Mouse (Mus musculus) forebrain, embryonic 15.5 days (tissue): ENCODE results near the gene Bean1. TPM values are rescaled to one million over a fixed set of nuclear protein-coding genes. Genes with fewer than 3 reads are reported as not detected.

Source experiments
- ATAC-seq: fragments of 200-750 bp; cut with Nextera tagmentation; replicated peaks from 2 replicates; pipeline ENCODE4 v1.8.0; 2017; ENCODE audit warnings: mild to moderate bottlenecking, moderate TSS enrichment, moderate library complexity
- H3K27ac ChIP-seq: fragments of 300-500 bp; sonication (generic); replicated peaks from 2 replicates; pipeline ENCODE4 v1.5.1; 2015; ENCODE audit warnings: mild to moderate bottlenecking, inconsistent platforms
- H3K27me3 ChIP-seq: fragments of 300-500 bp; sonication (generic); 2 replicates; pipeline ENCODE4 v1.6.1; 2015; ENCODE audit warnings: inconsistent platforms
- H3K36me3 ChIP-seq: fragments of 300-500 bp; sonication (generic); 2 replicates; pipeline ENCODE4 v1.6.1; 2015; ENCODE audit warnings: mild to moderate bottlenecking, inconsistent platforms
- H3K4me1 ChIP-seq: fragments of 300-500 bp; sonication (generic); 2 replicates; pipeline ENCODE4 v1.6.1; 2015; ENCODE audit warnings: inconsistent platforms
- H3K4me2 ChIP-seq: fragments of 300-500 bp; sonication (generic); replicated peaks from 2 replicates; pipeline ENCODE4 v1.6.1; 2015; ENCODE audit warnings: mild to moderate bottlenecking, inconsistent platforms
- H3K4me3 ChIP-seq: fragments of 300-500 bp; sonication (generic); 2 replicates; pipeline ENCODE4 v1.5.1; 2015; ENCODE audit warnings: mild to moderate bottlenecking, inconsistent platforms
- H3K9ac ChIP-seq: fragments of 300-500 bp; sonication (generic); replicated peaks from 2 replicates; pipeline ENCODE4 v1.6.1; 2015; ENCODE audit warnings: mild to moderate bottlenecking, inconsistent platforms
- H3K9me3 ChIP-seq: fragments of 300-500 bp; sonication (generic); 2 replicates; pipeline ENCODE4 v1.6.1; 2016; ENCODE audit warnings: inconsistent platforms
- WGBS: fragments of 180-500 bp; shearing (Covaris S2); methylation state at CpG from one replicate; pipeline ENCODE4 v1.1.7; 2015; ENCODE audit warnings: mixed read lengths; 5-methylcytosine and 5-hydroxymethylcytosine counted together
- polyA plus RNA-seq: library from polyadenylated mRNA; unstranded; fragments of >200 nt; fragmentation: Nextera tagmentation; extraction: Ambion mirVana; gene quantifications from 2 replicates; pipeline ENCODE4 v1.2.1, GENCODE M21; 2015

The Bean1 gene
- polyA plus RNA-seq, 1 experiment from 2014 or later: 2.1 TPM

DNA sequence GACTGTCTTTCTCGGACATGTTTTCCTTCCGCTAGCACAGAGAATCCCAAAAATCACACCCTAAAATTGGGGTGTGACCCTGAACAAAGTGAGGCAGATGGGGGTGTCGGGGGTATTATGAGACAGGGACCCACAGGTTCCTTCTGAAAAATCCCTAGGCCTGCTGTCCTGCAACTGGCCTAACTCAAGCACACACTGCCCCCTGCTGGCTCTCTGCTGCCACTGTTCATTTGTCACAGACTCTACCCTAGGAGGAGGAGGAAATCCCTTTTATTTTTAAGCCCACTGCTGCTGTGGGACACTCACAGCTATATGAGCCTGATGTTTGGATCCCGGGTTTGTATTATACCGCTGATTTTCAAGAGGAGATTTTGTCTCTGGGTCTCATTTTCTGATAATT is 49.6 kb downstream of the Bean1 start:
- no peaks in the 10 kb centered on the region for H3K4me1 ChIP-seq
- peaks cover 12% of the 10 kb centered on the region for H3K36me3 ChIP-seq
- 41% methylated on average over 5 of the region's 5 CpGs for WGBS
- no peak overlapping the region for H3K4me3 ChIP-seq
- no peak overlapping the region for H3K9ac ChIP-seq
- H3K27me3 ChIP-seq: no peaks in the 10 kb centered on the region
- ATAC-seq: peak; percentile 75
- H3K4me2 ChIP-seq: no peak overlapping the region
- H3K9me3 ChIP-seq: no peaks in the 10 kb centered on the region
- H3K27ac ChIP-seq: no peak overlapping the region

DNA sequence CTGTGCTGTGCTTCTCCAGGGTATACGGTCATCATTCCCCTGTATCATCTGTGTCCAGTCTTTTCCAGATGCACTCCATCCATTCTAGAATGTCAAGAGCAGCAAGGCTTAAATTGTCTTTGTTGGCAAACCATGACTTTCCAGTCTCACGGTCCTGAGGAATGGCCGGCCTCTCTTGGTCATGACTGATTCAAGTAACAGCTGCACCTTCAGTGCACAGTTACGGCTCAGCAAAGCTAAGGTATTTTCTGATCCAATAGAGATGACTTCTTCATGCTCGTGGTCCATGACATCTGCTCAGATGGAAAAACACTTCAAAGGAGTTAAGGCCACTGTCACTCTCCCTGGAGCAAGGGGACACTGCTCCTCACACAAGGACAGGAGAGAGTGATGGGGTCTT is 56.8 kb downstream of the Bean1 start:
- Histone ChIP-seq H3K9ac (no peak overlapping the region), H3K27ac (no peak overlapping the region), H3K36me3 (peaks cover 80% of the 10 kb centered on the region), H3K4me1 (no peaks in the 10 kb centered on the region), H3K27me3 (no peaks in the 10 kb centered on the region), H3K4me3 (no peak overlapping the region), H3K4me2 (no peak overlapping the region), H3K9me3 (no peaks in the 10 kb centered on the region)
- WGBS: 92% methylated on average over 5 of the region's 5 CpGs
- no peak for ATAC-seq

DNA sequence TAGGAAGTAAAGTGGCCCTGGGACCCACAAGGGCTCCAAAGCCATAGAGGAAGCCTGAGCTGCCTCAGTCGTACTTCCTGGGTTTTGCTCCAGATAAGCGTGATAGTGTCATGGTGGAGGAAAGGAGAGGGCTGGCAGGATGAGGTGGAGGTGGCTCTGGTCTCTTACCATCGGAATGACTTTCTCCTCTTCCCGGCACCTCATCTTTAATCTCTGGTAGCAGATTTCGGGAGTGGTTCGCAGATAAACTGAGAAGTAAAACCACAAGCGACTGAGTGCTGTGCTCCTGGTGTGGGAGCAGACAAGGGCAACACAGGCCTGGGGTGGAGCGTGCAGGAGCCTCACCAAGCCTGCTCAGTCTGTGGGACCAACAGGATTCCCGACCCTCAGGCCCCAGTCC is 60.1 kb downstream of the Bean1 start:
- Histone ChIP-seq H3K27ac (no peak overlapping the region), H3K27me3 (no peaks in the 10 kb centered on the region), H3K9ac (no peak overlapping the region), H3K4me3 (no peak overlapping the region), H3K36me3 (peaks cover 91% of the 10 kb centered on the region), H3K4me2 (no peak overlapping the region), H3K9me3 (no peaks in the 10 kb centered on the region), H3K4me1 (no peaks in the 10 kb centered on the region)
- no peak for ATAC-seq
- 98% methylated on average over 9 of the region's 9 CpGs for WGBS

DNA sequence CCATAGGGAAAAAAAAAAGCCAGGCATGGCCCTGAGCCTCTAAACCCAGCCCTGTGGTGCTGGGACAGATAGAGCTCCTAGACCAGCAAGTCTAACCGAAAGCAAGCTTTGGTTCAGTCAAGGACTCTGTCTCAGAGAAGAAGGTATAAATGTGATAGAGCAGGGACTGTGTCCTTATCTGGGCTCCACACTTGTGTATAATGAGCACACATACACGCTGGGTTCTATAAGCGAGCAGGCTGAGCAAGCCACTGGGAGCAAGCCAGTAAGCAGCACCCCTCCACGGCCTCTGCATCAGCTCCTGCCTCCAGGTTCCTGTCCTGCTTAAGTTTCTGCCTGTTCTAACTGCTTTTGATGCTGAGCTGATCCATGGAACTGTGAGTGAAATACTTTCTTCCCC is 61.8 kb downstream of the Bean1 start:
- no peaks in the 10 kb centered on the region for H3K4me1 ChIP-seq
- peaks cover 88% of the 10 kb centered on the region for H3K36me3 ChIP-seq
- 95% methylated on average over 4 of the region's 4 CpGs for WGBS
- H3K4me3 ChIP-seq: no peak overlapping the region
- no peak overlapping the region for H3K9ac ChIP-seq
- no peak overlapping the region for H3K4me2 ChIP-seq
- no peaks in the 10 kb centered on the region for H3K9me3 ChIP-seq
- no peaks in the 10 kb centered on the region for H3K27me3 ChIP-seq
- no peak overlapping the region for H3K27ac ChIP-seq
- ATAC-seq: no peak

GRCm38 (mm10) chr8:104232919-104233318 is 62.7 kb downstream of the Bean1 start:
- no peaks in the 10 kb centered on the region for H3K9me3 ChIP-seq
- ATAC-seq: no peak
- no peaks in the 10 kb centered on the region for H3K4me1 ChIP-seq
- H3K36me3 ChIP-seq: peaks cover 84% of the 10 kb centered on the region
- WGBS: 97% methylated on average over 5 of the region's 5 CpGs
- no peak overlapping the region for H3K4me3 ChIP-seq
- no peaks in the 10 kb centered on the region for H3K27me3 ChIP-seq
- H3K4me2 ChIP-seq: no peak overlapping the region
- no peak overlapping the region for H3K27ac ChIP-seq
- H3K9ac ChIP-seq: no peak overlapping the region

DNA sequence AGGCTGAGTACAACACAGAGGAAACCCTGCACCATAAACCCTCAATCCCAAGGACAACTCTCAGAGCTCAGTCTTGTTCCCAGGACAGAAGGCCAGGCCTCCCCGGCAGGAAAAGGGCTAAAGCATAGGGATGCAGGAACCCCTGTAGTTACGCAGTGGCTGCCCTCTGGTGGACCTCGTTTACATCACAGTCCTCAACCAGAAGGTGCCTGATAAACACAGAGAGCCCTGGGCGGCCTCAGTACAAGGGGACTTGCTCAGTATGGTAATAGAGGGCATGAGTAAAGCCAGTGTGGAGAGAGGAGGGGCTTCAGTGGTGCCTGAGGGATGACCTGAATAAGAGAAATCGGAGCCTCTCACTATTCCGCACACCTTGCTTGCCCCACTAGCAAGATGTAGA is 64.3 kb downstream of the Bean1 start:
- WGBS: 45% methylated on average over 6 of the region's 6 CpGs
- H3K4me3 ChIP-seq: no peak overlapping the region
- no peak; the same call in 1 of the 2 replicates for ATAC-seq
- no peaks in the 10 kb centered on the region for H3K27me3 ChIP-seq
- peaks cover 85% of the 10 kb centered on the region for H3K36me3 ChIP-seq
- H3K9me3 ChIP-seq: no peaks in the 10 kb centered on the region
- H3K9ac ChIP-seq: no peak overlapping the region
- no peak overlapping the region for H3K4me2 ChIP-seq
- no peak overlapping the region for H3K27ac ChIP-seq
- H3K4me1 ChIP-seq: no peaks in the 10 kb centered on the region

DNA sequence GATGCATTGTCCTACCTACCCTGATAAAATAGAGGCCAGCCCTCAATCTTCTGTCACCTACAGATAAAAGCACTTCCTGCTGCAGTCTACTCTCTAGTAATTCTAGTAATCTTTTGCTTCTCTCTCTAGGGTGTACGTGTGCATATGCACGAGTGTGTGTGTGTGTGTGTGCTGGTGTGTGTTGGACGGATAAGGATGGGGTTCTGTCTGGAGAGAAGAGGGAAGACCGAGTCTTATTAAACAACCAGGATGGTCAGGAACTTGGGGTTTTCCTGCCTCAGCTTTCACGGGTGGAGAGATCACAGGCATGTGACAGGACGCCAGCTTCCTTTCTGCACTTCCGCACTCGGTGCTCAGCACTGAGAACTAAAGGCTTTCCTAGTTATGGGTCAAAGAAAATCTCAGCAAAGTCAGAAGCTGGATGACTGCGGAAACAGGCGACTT is 69.2 kb downstream of the Bean1 start:
- no peak overlapping the region for H3K27ac ChIP-seq
- H3K9me3 ChIP-seq: no peaks in the 10 kb centered on the region
- no peaks in the 10 kb centered on the region for H3K27me3 ChIP-seq
- no peaks in the 10 kb centered on the region for H3K4me1 ChIP-seq
- no peak overlapping the region for H3K4me3 ChIP-seq
- H3K4me2 ChIP-seq: no peak overlapping the region
- WGBS: 90% methylated on average over 10 of the region's 10 CpGs
- peaks cover 76% of the 10 kb centered on the region for H3K36me3 ChIP-seq
- ATAC-seq: no peak
- no peak overlapping the region for H3K9ac ChIP-seq

- no peaks in the 10 kb centered on the region for H3K9me3 ChIP-seq
- H3K9ac ChIP-seq: no peak overlapping the region
- H3K4me3 ChIP-seq: no peak overlapping the region
- no peak for ATAC-seq
- H3K4me1 ChIP-seq: peaks cover 4% of the 10 kb centered on the region
- H3K27me3 ChIP-seq: no peaks in the 10 kb centered on the region
- H3K4me2 ChIP-seq: no peak overlapping the region
- H3K36me3 ChIP-seq: peaks cover 60% of the 10 kb centered on the region
- 89% methylated on average over 12 of the region's 12 CpGs for WGBS
- no peak overlapping the region for H3K27ac ChIP-seq
These were observed 71.9 kb downstream of the Bean1 start for GRCm38 (mm10) chr8:104242038-104242644.

GRCm38 (mm10) chr8:104246621-104247020 is 76.4 kb downstream of the Bean1 start:
- peaks cover 21% of the 10 kb centered on the region for H3K36me3 ChIP-seq
- ATAC-seq: no peak
- H3K27me3 ChIP-seq: no peaks in the 10 kb centered on the region
- no peak overlapping the region for H3K9ac ChIP-seq
- H3K9me3 ChIP-seq: no peaks in the 10 kb centered on the region
- no peak overlapping the region for H3K4me2 ChIP-seq
- 88% methylated on average over 4 of the region's 4 CpGs for WGBS
- H3K4me1 ChIP-seq: peaks cover 24% of the 10 kb centered on the region
- H3K4me3 ChIP-seq: no peak overlapping the region
- H3K27ac ChIP-seq: no peak overlapping the region

DNA sequence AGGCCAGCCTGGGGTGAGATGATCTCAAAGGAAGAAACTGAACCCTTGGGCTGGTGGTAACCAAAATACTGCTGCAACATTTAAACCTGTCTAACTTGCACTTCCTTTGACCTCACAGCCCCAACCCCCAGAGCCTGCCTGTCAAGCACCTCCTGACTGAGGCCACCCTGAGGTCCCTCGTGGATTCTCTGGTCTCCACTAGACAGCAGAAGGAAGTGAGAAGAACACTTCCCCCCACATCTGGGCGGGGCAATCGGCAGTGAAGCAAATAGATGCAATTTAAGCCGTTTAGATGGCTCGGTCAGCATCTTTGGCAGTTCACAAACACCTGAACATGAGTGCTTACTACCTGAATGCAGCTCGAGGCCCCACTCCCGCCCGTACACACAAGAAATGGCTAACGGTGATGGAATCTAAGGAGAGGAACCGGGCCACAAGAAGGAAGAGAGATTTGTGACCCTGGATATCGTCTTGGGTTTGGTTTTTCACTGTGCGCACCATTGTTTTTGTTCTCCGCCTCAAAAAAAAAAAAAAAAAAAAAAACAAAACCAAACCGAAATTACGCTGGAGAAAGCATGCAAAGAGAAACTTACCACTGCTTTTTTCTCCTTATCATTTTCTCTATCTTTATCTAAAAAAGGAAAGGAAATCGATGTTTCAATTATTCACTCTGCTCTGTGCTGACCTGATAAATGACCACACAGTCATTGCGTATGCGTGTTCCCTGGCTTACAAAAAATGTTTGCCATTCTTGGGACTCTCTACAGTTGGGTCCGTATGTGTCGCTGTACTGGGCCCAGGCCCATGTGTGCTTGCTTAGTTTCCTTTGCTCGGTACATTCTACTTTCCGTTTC is 77.0 kb downstream of the Bean1 start:
- no peak for ATAC-seq
- Histone ChIP-seq H3K9me3 (no peaks in the 10 kb centered on the region), H3K27me3 (no peaks in the 10 kb centered on the region), H3K27ac (no peak overlapping the region), H3K9ac (peak overlapping the region; percentile 95), H3K4me3 (peak overlapping the region; percentile 95), H3K4me1 (peaks cover 29% of the 10 kb centered on the region), H3K36me3 (peaks cover 14% of the 10 kb centered on the region), H3K4me2 (peak overlapping the region; percentile 84)
- 76% methylated on average over 22 of the region's 22 CpGs for WGBS

DNA sequence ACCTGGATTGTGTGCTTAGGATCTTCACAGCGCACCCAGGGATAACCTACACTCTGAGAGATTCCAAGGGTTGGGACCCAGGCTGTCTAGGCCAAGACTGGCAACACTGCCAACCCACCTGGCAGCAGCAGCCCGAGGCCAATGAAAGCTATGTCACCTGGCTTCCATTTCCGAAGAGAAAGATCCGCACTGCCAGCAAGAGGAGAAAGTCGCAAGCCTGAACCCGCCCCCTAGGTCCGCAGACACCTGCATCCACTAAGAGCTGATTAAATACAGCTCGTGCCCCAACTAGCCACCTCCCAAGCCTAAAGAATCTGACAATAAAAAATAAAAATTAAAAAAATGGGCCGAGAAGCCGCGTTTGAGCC is 77.7 kb downstream of the Bean1 start:
- Histone ChIP-seq H3K36me3 (peaks cover 8% of the 10 kb centered on the region), H3K27ac (no peak overlapping the region; the same call in 1 of the 2 replicates)
- ATAC-seq: peak; percentile 0

GRCm38 (mm10) chr8:104248276-104248675 is 78.0 kb downstream of the Bean1 start, which contains the start of gene Tk2:
Gene Tk2 (minus strand): TSS chr8:104248558.
- no peaks in the 10 kb centered on the region for H3K9me3 ChIP-seq
- peaks cover 29% of the 10 kb centered on the region for H3K4me1 ChIP-seq
- H3K9ac ChIP-seq: peak within 1 kb of the TSS; percentile 95
- peak within 1 kb of the TSS; percentile 84 for H3K4me2 ChIP-seq
- peak; percentile 93 for ATAC-seq
- peak within 1 kb of the TSS; percentile 71 for H3K27ac ChIP-seq
- peak within 1 kb of the TSS; percentile 95 for H3K4me3 ChIP-seq
- no peaks in the 10 kb centered on the region for H3K27me3 ChIP-seq
- H3K36me3 ChIP-seq: peaks cover 5% of the 10 kb centered on the region; the same call in 1 of the 2 replicates
- WGBS: under 1% methylated on average over 28 of the region's 28 CpGs

More for the DNA sequence above, 77.7 kb downstream of the Bean1 start:
- WGBS: 3% methylated on average over 11 of the region's 11 CpGs
- Histone ChIP-seq H3K4me1 (peaks cover 29% of the 10 kb centered on the region), H3K9me3 (no peaks in the 10 kb centered on the region), H3K9ac (peak overlapping the region; percentile 95), H3K4me3 (peak overlapping the region; percentile 95), H3K27me3 (no peaks in the 10 kb centered on the region), H3K4me2 (peak overlapping the region; percentile 84)
